Mouse (Mus musculus) retina, postnatal 1 day (tissue): Measurements from ENCODE around the gene S100z.
A peak's percentile ranks its signal among the peaks of the same experiment; 100 is the strongest.

Experiments used
- DNase-seq: peaks from one replicate; pipeline ENCODE4 v3.0.0-alpha.2; 2012

S100z gene

GRCm38 (mm10) chr13:95478671-95479413 is at the start of gene S100z:
TSS of gene S100z (minus strand) at chr13:95478721.
- DNase-seq, result no peak

GRCm38 (mm10) chr13:95524674-95525491 is 46.4 kb upstream of the S100z start, which contains the start of gene F2rl1:
TSS of gene F2rl1 (minus strand) at chr13:95525227.
- no peak for DNase-seq

- peak; percentile 47 for DNase-seq
Observed at GRCm38 (mm10) chr13:95524424-95524673, 45.8 kb upstream of the S100z start.

GRCm38 (mm10) chr13:95523659-95524423 is 45.3 kb upstream of the S100z start:
- peak; percentile 38 for DNase-seq

- DNase-seq, result no peak
Observed at GRCm38 (mm10) chr13:95522176-95522575, 43.7 kb upstream of the S100z start.

- DNase-seq, result no peak
Observed at GRCm38 (mm10) chr13:95521029-95521428, 42.5 kb upstream of the S100z start.

GRCm38 (mm10) chr13:95514756-95515155 is 36.2 kb upstream of the S100z start:
- DNase-seq, result no peak

- DNase-seq, result no peak
Observed at GRCm38 (mm10) chr13:95510054-95510453, 31.5 kb upstream of the S100z start.

GRCm38 (mm10) chr13:95503279-95503917 is 24.9 kb upstream of the S100z start:
- DNase-seq, result peak; percentile 11

GRCm38 (mm10) chr13:95496601-95497000 is 18.1 kb upstream of the S100z start:
- DNase-seq, result no peak

GRCm38 (mm10) chr13:95494812-95495211 is 16.3 kb upstream of the S100z start:
- no peak for DNase-seq

- DNase-seq, result no peak
Observed at GRCm38 (mm10) chr13:95493296-95493695, 14.8 kb upstream of the S100z start.

- no peak for DNase-seq
Observed at GRCm38 (mm10) chr13:95491327-95491726, 12.8 kb upstream of the S100z start.

GRCm38 (mm10) chr13:95484664-95485063 is 6.1 kb upstream of the S100z start:
- DNase-seq, result no peak

GRCm38 (mm10) chr13:95481428-95481827 is 2.9 kb upstream of the S100z start:
- peak; percentile 87 for DNase-seq

- DNase-seq, result no peak
Observed at GRCm38 (mm10) chr13:95477173-95477572, 1.3 kb downstream of the S100z start.

- DNase-seq, result no peak
Observed at GRCm38 (mm10) chr13:95475124-95475523, 3.4 kb downstream of the S100z start.

GRCm38 (mm10) chr13:95474294-95474693 is 4.2 kb downstream of the S100z start:
- DNase-seq, result no peak

GRCm38 (mm10) chr13:95470970-95471369 is 7.6 kb downstream of the S100z start:
- DNase-seq, result peak; percentile 52

GRCm38 (mm10) chr13:95451529-95451928 is 27.0 kb downstream of the S100z start:
- no peak for DNase-seq

GRCm38 (mm10) chr13:95450636-95451210 is 27.8 kb downstream of the S100z start:
- no peak for DNase-seq

GRCm38 (mm10) chr13:95449730-95450129 is 28.8 kb downstream of the S100z start:
- no peak for DNase-seq

- peak; percentile 21 for DNase-seq
Observed at GRCm38 (mm10) chr13:95444824-95445223, 33.7 kb downstream of the S100z start, which contains the start of gene Crhbp. TSS of gene Crhbp (minus strand) at chr13:95444924.
